14 mouse cellular contexts compared by ENCODE assay signal in the genomic region with DNA sequence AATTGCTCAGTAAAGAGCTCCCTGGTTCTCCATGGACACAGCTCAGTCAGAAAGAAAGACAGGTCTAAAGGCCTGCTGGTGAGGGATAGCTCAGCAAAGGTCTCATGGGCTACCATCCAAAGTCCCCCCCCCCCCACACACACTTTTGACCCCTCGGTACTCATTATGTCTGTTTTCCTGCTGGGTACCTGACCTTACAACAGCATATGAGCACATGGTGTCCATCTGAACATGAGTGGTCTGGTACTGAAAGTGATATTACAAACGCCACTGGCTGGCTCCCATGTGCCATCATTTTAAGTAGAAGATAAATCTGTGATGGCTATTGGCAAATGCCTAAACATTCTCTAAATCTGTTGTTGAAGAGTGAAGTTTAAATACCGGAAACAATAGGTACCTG. TPM values are rescaled to one million over a fixed set of nuclear protein-coding genes. Genes with fewer than 3 reads are reported as not detected.
DNase-seq lines count a peak whose midpoint lies in the region; ATAC-seq lines count a peak whose summit lies in the region.
"Had no signal": no experiment of that assay in that cellular context is flagged by ENCODE, and none has a peak within 500 bp of the region (broad histone marks: within the 10 kb centered on the region; RNA-seq: fewer than 3 reads in every experiment).

No protein-coding gene starts in this region.

- peak overlapping the region; percentile 48; the same call in 1 of the 2 replicates for H3K4me2 ChIP-seq in forebrain, embryonic 13.5 days
- no peak overlapping the region for H3K4me2 ChIP-seq in forebrain, embryonic 11.5 days (ENCODE audit: low read depth, low read length, severe bottlenecking)
- no peak overlapping the region for H3K4me2 ChIP-seq in hindbrain, embryonic 13.5 days
- no peak overlapping the region for H3K4me2 ChIP-seq in midbrain, embryonic 16.5 days (ENCODE audit: low read length)
- H3K4me2 ChIP-seq: intestine, embryonic 15.5 days had no signal

- no peak overlapping the region for H3K4me3 ChIP-seq in forebrain, embryonic 13.5 days
- H3K4me3 ChIP-seq in forebrain, embryonic 11.5 days (ENCODE audit: low read depth, low read length), result no peak overlapping the region
- no peak overlapping the region for H3K4me3 ChIP-seq in hindbrain, embryonic 13.5 days
- H3K4me3 ChIP-seq in hindbrain, embryonic 10.5 days, result no peak overlapping the region
- H3K4me3 ChIP-seq in midbrain, embryonic 16.5 days (ENCODE audit: low read depth, low read length), result no peak overlapping the region
- no peak overlapping the region for H3K4me3 ChIP-seq in midbrain, embryonic 10.5 days
- H3K4me3 ChIP-seq: embryonic facial prominence, embryonic 15.5 days; erythroblast, embryonic 14.5 days; forebrain, embryonic 10.5 days; heart, embryonic 13.5 days; intestine, embryonic 15.5 days had no signal

- H3K27me3 ChIP-seq in forebrain, embryonic 13.5 days, result no peaks in the 10 kb centered on the region
- H3K27me3 ChIP-seq in forebrain, embryonic 11.5 days (ENCODE audit: control insufficient read depth, insufficient read depth, low read length), result no peaks in the 10 kb centered on the region
- no peaks in the 10 kb centered on the region for H3K27me3 ChIP-seq in hindbrain, embryonic 13.5 days
- no peaks in the 10 kb centered on the region for H3K27me3 ChIP-seq in hindbrain, embryonic 10.5 days (ENCODE audit: insufficient read depth, poor library complexity, severe bottlenecking)
- no peaks in the 10 kb centered on the region for H3K27me3 ChIP-seq in midbrain, embryonic 16.5 days (ENCODE audit: control insufficient read depth, insufficient read depth, low read depth, low read length)
- H3K27me3 ChIP-seq in midbrain, embryonic 10.5 days (ENCODE audit: low read depth, poor library complexity, severe bottlenecking), result no peaks in the 10 kb centered on the region
- H3K27me3 ChIP-seq: heart, embryonic 13.5 days; intestine, embryonic 15.5 days had no signal

- H3K4me1 ChIP-seq in forebrain, embryonic 13.5 days, result peaks cover 18% of the 10 kb centered on the region
- H3K4me1 ChIP-seq in forebrain, embryonic 11.5 days (replicated peaks; ENCODE audit: control insufficient read depth, insufficient read depth, low read length), result no peaks in the 10 kb centered on the region
- 0 out of 2 replicates have a peak, but pooled peaks cover 14% of the 10 kb centered on the region for H3K4me1 ChIP-seq in hindbrain, embryonic 13.5 days (replicated peaks)
- H3K4me1 ChIP-seq in hindbrain, embryonic 10.5 days (replicated peaks), result no peaks in the 10 kb centered on the region
- H3K4me1 ChIP-seq in midbrain, embryonic 16.5 days (ENCODE audit: control insufficient read depth, insufficient read depth, low read length), result no peaks in the 10 kb centered on the region
- no peaks in the 10 kb centered on the region for H3K4me1 ChIP-seq in midbrain, embryonic 10.5 days
- H3K4me1 ChIP-seq: forebrain, embryonic 10.5 days had no signal

- no peaks in the 10 kb centered on the region for H3K36me3 ChIP-seq in forebrain, embryonic 13.5 days (ENCODE audit: poor library complexity, severe bottlenecking)
- H3K36me3 ChIP-seq in forebrain, embryonic 11.5 days (ENCODE audit: control insufficient read depth, insufficient read depth, low read length), result no peaks in the 10 kb centered on the region
- no peaks in the 10 kb centered on the region for H3K36me3 ChIP-seq in hindbrain, embryonic 13.5 days
- no peaks in the 10 kb centered on the region for H3K36me3 ChIP-seq in hindbrain, embryonic 10.5 days
- H3K36me3 ChIP-seq in midbrain, embryonic 16.5 days (ENCODE audit: control insufficient read depth, insufficient read depth, low read length), result no peaks in the 10 kb centered on the region
- no peaks in the 10 kb centered on the region for H3K36me3 ChIP-seq in midbrain, embryonic 10.5 days
- H3K36me3 ChIP-seq: embryonic facial prominence, embryonic 15.5 days; forebrain, embryonic 10.5 days; G1E; heart, embryonic 13.5 days; intestine, embryonic 15.5 days had no signal

- ATAC-seq in forebrain, embryonic 13.5 days, result no peak
- ATAC-seq in forebrain, embryonic 11.5 days (replicated peaks; ENCODE audit: low FRiP score), result no peak
- peak; percentile 52 for ATAC-seq in hindbrain, embryonic 13.5 days (ENCODE audit: low FRiP score)
- ATAC-seq in midbrain, embryonic 16.5 days, result 0 out of 2 replicates have a peak, but pooled peaks have one; percentile 36
- ATAC-seq: intestine, embryonic 15.5 days had no signal

- peak overlapping the region; percentile 61; the same call in 1 of the 2 replicates for H3K27ac ChIP-seq in forebrain, embryonic 13.5 days
- H3K27ac ChIP-seq in forebrain, embryonic 11.5 days (ENCODE audit: low read depth, low read length), result no peak overlapping the region
- no peak overlapping the region for H3K27ac ChIP-seq in hindbrain, embryonic 13.5 days
- no peak overlapping the region for H3K27ac ChIP-seq in hindbrain, embryonic 10.5 days
- H3K27ac ChIP-seq in midbrain, embryonic 16.5 days (ENCODE audit: low read length), result no peak overlapping the region
- no peak overlapping the region for H3K27ac ChIP-seq in midbrain, embryonic 10.5 days (replicated peaks)
- H3K27ac ChIP-seq: embryonic facial prominence, embryonic 15.5 days; forebrain, embryonic 10.5 days; intestine, embryonic 15.5 days had no signal

- H3K9ac ChIP-seq in forebrain, embryonic 13.5 days, result no peak overlapping the region
- no peak overlapping the region for H3K9ac ChIP-seq in forebrain, embryonic 11.5 days (ENCODE audit: low read length)
- H3K9ac ChIP-seq in hindbrain, embryonic 13.5 days, result no peak overlapping the region
- H3K9ac ChIP-seq in midbrain, embryonic 16.5 days (ENCODE audit: low read depth, low read length), result no peak overlapping the region
- H3K9ac ChIP-seq: embryonic facial prominence, embryonic 15.5 days; heart, embryonic 13.5 days; intestine, embryonic 15.5 days had no signal

- H3K9me3 ChIP-seq in forebrain, embryonic 13.5 days (replicated peaks), result no peaks in the 10 kb centered on the region
- H3K9me3 ChIP-seq in forebrain, embryonic 11.5 days (ENCODE audit: control insufficient read depth, low read length), result no peaks in the 10 kb centered on the region
- H3K9me3 ChIP-seq in hindbrain, embryonic 13.5 days, result no peaks in the 10 kb centered on the region
- H3K9me3 ChIP-seq in hindbrain, embryonic 10.5 days, result no peaks in the 10 kb centered on the region
- H3K9me3 ChIP-seq in midbrain, embryonic 16.5 days (replicated peaks; ENCODE audit: control insufficient read depth, low read length, poor library complexity, severe bottlenecking), result no peaks in the 10 kb centered on the region
- H3K9me3 ChIP-seq in midbrain, embryonic 10.5 days (replicated peaks), result no peaks in the 10 kb centered on the region
- H3K9me3 ChIP-seq: embryonic facial prominence, embryonic 15.5 days; forebrain, embryonic 10.5 days; G1E; heart, embryonic 13.5 days; intestine, embryonic 15.5 days had no signal

- WGBS in forebrain, embryonic 13.5 days, result 87% methylated on average over 3 of the region's 3 CpGs
- WGBS in forebrain, embryonic 11.5 days, result 92% methylated on average over 3 of the region's 3 CpGs
- whole genome bisulfite sequencing in hindbrain, embryonic 13.5 days, result 83% methylated on average over 3 of the region's 3 CpGs
- 82% methylated on average over 3 of the region's 3 CpGs for WGBS in hindbrain, embryonic 10.5 days
- 80% methylated on average over 3 of the region's 3 CpGs for WGBS in midbrain, embryonic 16.5 days
- 84% methylated on average over 3 of the region's 3 CpGs for WGBS in midbrain, embryonic 10.5 days

- no peak for DNase-seq in forebrain, embryonic 11.5 days (ENCODE audit: low spot score)
- no peak for DNase-seq in hindbrain, embryonic 10.5 days (ENCODE audit: low spot score)
- DNase-seq in midbrain, embryonic 10.5 days (ENCODE audit: low spot score), result no peak
- no peak for DNase-seq in cerebellum, adult 18-20 months
- DNase-seq: embryo, embryonic 11 days had no signal

RNA-seq across cellular contexts. Expression of a gene that starts 25.8 kb away (rescaled TPM):
- polyA plus RNA-seq in forebrain, embryonic 13.5 days (2015; fragmentation: Nextera tagmentation; extraction: Ambion mirVana), result 21.1 and 21.4 TPM in 2 replicates
- polyA plus RNA-seq in forebrain, embryonic 11.5 days (2014; fragmentation: Nextera tagmentation; extraction: Ambion mirVana), result 16.9 and 17.0 TPM in 2 replicates
- 22.6 and 23.9 TPM in 2 replicates for polyA plus RNA-seq in hindbrain, embryonic 13.5 days (2015; fragmentation: Nextera tagmentation; extraction: Ambion mirVana)
- polyA plus RNA-seq in hindbrain, embryonic 10.5 days (2016; fragmentation: Nextera tagmentation; extraction: Ambion mirVana), result 13.3 and 17.3 TPM in 2 replicates
- 19.3 and 25.7 TPM in 2 replicates for polyA plus RNA-seq in midbrain, embryonic 16.5 days (2015; fragmentation: Nextera tagmentation; extraction: Ambion mirVana)
- polyA plus RNA-seq in midbrain, embryonic 10.5 days (2016; fragmentation: Nextera tagmentation; extraction: Ambion mirVana), result 14.8 and 15.6 TPM in 2 replicates

Comparison
In these comparisons a context has a peak if more than half of its experiments do, and no peak if none do; other contexts are left out.
1. ATAC-seq: peak in hindbrain, embryonic 13.5 days (single experiment) and midbrain, embryonic 16.5 days (single experiment); none in forebrain, embryonic 13.5 days (single experiment) and forebrain, embryonic 11.5 days (single experiment).